Mouse (Mus musculus) liver, embryonic 15.5 days (tissue): Measurements from ENCODE around the gene Shkbp1. TPM values are rescaled to one million over a fixed set of nuclear protein-coding genes. Genes with fewer than 3 reads are reported as not detected.

Experiments
- ATAC-seq: fragments of 200-750 bp; cut with Nextera tagmentation; 2 replicates; pipeline ENCODE4 v1.8.0; 2017; ENCODE audit warnings: moderate number of reproducible peaks, mild to moderate bottlenecking, moderate library complexity; ENCODE audit not compliant: insufficient read depth
- H3K27ac ChIP-seq: fragments of 300-500 bp; sonication (generic); replicated peaks from 2 replicates; pipeline ENCODE4 v1.5.1; 2015; ENCODE audit warnings: mild to moderate bottlenecking, inconsistent platforms
- H3K27me3 ChIP-seq: fragments of 300-500 bp; sonication (generic); 2 replicates; pipeline ENCODE4 v1.6.1; 2015; ENCODE audit warnings: mild to moderate bottlenecking, inconsistent platforms
- H3K36me3 ChIP-seq: fragments of 300-500 bp; sonication (generic); replicated peaks from 2 replicates; pipeline ENCODE4 v1.6.1; 2015; ENCODE audit warnings: moderate library complexity, mild to moderate bottlenecking, inconsistent platforms
- H3K4me1 ChIP-seq: fragments of 300-500 bp; sonication (generic); replicated peaks from 2 replicates; pipeline ENCODE4 v1.6.1; 2015; ENCODE audit warnings: inconsistent platforms
- H3K4me2 ChIP-seq: fragments of 300-500 bp; sonication (generic); 2 replicates; pipeline ENCODE4 v1.6.1; 2015; ENCODE audit warnings: moderate library complexity, mild to moderate bottlenecking, inconsistent platforms
- H3K4me3 ChIP-seq: fragments of 300-500 bp; sonication (generic); replicated peaks from 2 replicates; pipeline ENCODE4 v1.5.1; 2015; ENCODE audit warnings: mild to moderate bottlenecking, inconsistent platforms
- H3K9ac ChIP-seq: fragments of 300-500 bp; sonication (generic); 2 replicates; pipeline ENCODE4 v1.6.1; 2015; ENCODE audit warnings: moderate library complexity, mild to moderate bottlenecking, inconsistent platforms
- H3K9me3 ChIP-seq: fragments of 300-500 bp; sonication (generic); replicated peaks from 2 replicates; pipeline ENCODE4 v1.6.1; 2016; ENCODE audit warnings: inconsistent platforms
- WGBS: fragments of 180-500 bp; shearing (Covaris S2); methylation state at CpG from one replicate; pipeline ENCODE4 v1.1.7; 2015; ENCODE audit warnings: mixed read lengths; ENCODE audit not compliant: insufficient replicate concordance; 5-methylcytosine and 5-hydroxymethylcytosine counted together
- polyA plus RNA-seq: library from polyadenylated mRNA; unstranded; fragments of >200 nt; fragmentation: Nextera tagmentation; extraction: Ambion mirVana; gene quantifications from 2 replicates; pipeline ENCODE4 v1.2.1, GENCODE M21; 2015

Shkbp1 gene
- polyA plus RNA-seq: 16.4 and 18.6 TPM in 2 replicates

- peak within 1 kb of the TSS; percentile 80 for H3K27ac ChIP-seq
- H3K9ac ChIP-seq: peak within 1 kb of the TSS; percentile 65
- peak within 1 kb of the TSS; percentile 83 for H3K4me3 ChIP-seq
- ATAC-seq: peak; percentile 87
- no peaks in the 10 kb centered on the region for H3K9me3 ChIP-seq
- WGBS: 1% methylated on average over 34 of the region's 34 CpGs
- peaks cover 46% of the 10 kb centered on the region for H3K4me1 ChIP-seq
- H3K4me2 ChIP-seq: peak within 1 kb of the TSS; percentile 90
- H3K36me3 ChIP-seq: peaks cover 11% of the 10 kb centered on the region; the same call in 1 of the 2 replicates
- H3K27me3 ChIP-seq: peaks cover 21% of the 10 kb centered on the region
Observed at GRCm38 (mm10) chr7:27355745-27356240, at the start of gene Shkbp1. Gene Shkbp1, minus strand, starts transcription at chr7:27356019.

DNA sequence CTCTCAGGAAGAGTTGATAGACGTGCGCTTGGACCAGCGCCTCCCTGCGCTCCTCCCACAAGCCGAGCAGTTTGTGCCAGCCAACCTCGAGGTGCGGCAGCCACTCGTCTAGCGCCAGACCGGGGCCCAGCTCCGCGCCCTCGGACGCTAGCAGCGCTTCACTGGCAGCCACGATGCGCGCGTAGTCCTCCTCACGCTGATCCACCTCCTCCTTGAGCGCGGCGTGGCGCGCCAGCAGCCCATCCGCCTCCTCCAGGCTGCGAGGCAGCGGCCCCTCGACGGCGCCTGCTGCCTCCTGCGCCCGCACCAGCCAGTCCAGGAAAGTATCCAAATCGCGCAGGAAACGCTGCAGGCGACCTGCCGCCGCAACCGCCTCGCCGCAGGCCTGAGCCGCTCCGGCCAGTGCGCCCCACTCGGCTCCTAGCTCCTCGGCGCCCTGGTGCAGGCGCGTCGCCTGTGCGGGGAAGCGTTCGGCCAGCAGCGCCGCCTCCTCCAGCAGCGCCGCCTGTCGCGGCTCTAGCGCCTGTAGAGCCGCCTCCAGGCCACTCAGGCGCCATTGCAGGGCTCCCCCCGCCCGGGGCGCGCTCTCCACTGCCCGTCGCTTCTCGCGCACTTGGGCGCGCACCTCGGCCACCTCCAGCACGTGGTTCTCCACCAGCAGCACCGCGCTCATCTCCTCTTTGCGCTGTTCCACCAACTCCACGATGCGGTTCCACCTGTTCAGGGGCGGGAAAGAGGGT, 48.6 kb upstream of the Shkbp1 start:
- H3K36me3 ChIP-seq: no peaks in the 10 kb centered on the region
- no peak overlapping the region for H3K9ac ChIP-seq
- H3K27ac ChIP-seq: no peak overlapping the region
- WGBS: 5% methylated on average over 81 of the region's 81 CpGs
- peaks cover 10% of the 10 kb centered on the region for H3K4me1 ChIP-seq
- ATAC-seq: no peak
- H3K4me2 ChIP-seq: no peak overlapping the region
- no peak overlapping the region for H3K4me3 ChIP-seq
- H3K27me3 ChIP-seq: peaks cover 97% of the 10 kb centered on the region
- no peaks in the 10 kb centered on the region for H3K9me3 ChIP-seq

GRCm38 (mm10) chr7:27402675-27403074, 46.9 kb upstream of the Shkbp1 start:
- Histone ChIP-seq H3K4me2 (no peak overlapping the region), H3K27ac (no peak overlapping the region), H3K4me3 (no peak overlapping the region), H3K27me3 (peaks cover 97% of the 10 kb centered on the region), H3K4me1 (no peaks in the 10 kb centered on the region), H3K9ac (no peak overlapping the region), H3K36me3 (no peaks in the 10 kb centered on the region), H3K9me3 (no peaks in the 10 kb centered on the region)
- 9% methylated on average over 16 of the region's 16 CpGs for WGBS
- ATAC-seq: no peak

DNA sequence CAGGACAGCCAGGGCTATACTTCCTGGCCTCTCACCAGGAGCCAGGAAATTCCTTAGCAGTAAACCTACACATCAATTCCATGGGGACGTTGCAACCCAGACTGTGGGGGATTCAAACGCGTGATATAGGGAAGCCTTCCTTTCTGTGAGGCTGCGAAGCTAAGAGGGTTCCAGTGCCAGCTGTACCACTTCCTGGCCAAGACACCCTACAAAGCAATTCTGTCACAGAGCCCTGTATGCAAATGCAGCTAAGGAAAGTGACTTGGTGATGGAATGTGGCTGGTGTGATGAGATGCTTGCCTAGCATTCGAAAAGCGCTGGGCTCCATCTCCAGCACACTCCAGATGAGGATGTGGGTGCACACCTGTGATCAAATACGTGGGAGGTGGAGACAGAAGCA, 44.7 kb upstream of the Shkbp1 start:
- ATAC-seq: no peak
- H3K4me2 ChIP-seq: no peak overlapping the region
- peaks cover 97% of the 10 kb centered on the region for H3K27me3 ChIP-seq
- H3K9ac ChIP-seq: no peak overlapping the region
- H3K27ac ChIP-seq: no peak overlapping the region
- no peaks in the 10 kb centered on the region for H3K9me3 ChIP-seq
- 59% methylated on average over 7 of the region's 7 CpGs for WGBS
- peaks cover 7% of the 10 kb centered on the region; the same call in 1 of the 2 replicates for H3K4me1 ChIP-seq
- no peak overlapping the region for H3K4me3 ChIP-seq
- no peaks in the 10 kb centered on the region for H3K36me3 ChIP-seq

- WGBS: 14% methylated on average over 26 of the region's 26 CpGs
- Histone ChIP-seq H3K27me3 (peaks cover 93% of the 10 kb centered on the region), H3K4me3 (no peak overlapping the region)
Observed at GRCm38 (mm10) chr7:27397048-27397949, 41.5 kb upstream of the Shkbp1 start.

GRCm38 (mm10) chr7:27396184-27397047, 40.6 kb upstream of the Shkbp1 start:
- WGBS: 2% methylated on average over 51 of the region's 68 CpGs
- Histone ChIP-seq H3K4me1 (peaks cover 7% of the 10 kb centered on the region; the same call in 1 of the 2 replicates), H3K9ac (no peak overlapping the region), H3K4me2 (peak overlapping the region; percentile 62), H3K36me3 (no peaks in the 10 kb centered on the region), H3K27me3 (peaks cover 93% of the 10 kb centered on the region), H3K9me3 (no peaks in the 10 kb centered on the region), H3K27ac (no peak overlapping the region), H3K4me3 (peak overlapping the region; percentile 39)
- no peak for ATAC-seq

More at GRCm38 (mm10) chr7:27397048-27397949, 41.5 kb upstream of the Shkbp1 start:
- peaks cover 7% of the 10 kb centered on the region; the same call in 1 of the 2 replicates for H3K4me1 ChIP-seq
- no peaks in the 10 kb centered on the region for H3K9me3 ChIP-seq
- no peak overlapping the region for H3K27ac ChIP-seq
- no peak overlapping the region for H3K4me2 ChIP-seq
- no peak for ATAC-seq
- no peaks in the 10 kb centered on the region for H3K36me3 ChIP-seq
- no peak overlapping the region for H3K9ac ChIP-seq

GRCm38 (mm10) chr7:27395521-27396183, 39.8 kb upstream of the Shkbp1 start:
- 4% methylated on average over 22 of the region's 22 CpGs for WGBS
- H3K27ac ChIP-seq: no peak overlapping the region
- peaks cover 93% of the 10 kb centered on the region for H3K27me3 ChIP-seq
- no peak overlapping the region for H3K9ac ChIP-seq
- no peaks in the 10 kb centered on the region for H3K9me3 ChIP-seq
- no peaks in the 10 kb centered on the region for H3K36me3 ChIP-seq
- peak overlapping the region; percentile 39; the same call in 1 of the 2 replicates for H3K4me3 ChIP-seq
- 0 out of 2 replicates have a peak overlapping the region, but pooled peaks have one; percentile 62 for H3K4me2 ChIP-seq
- no peak for ATAC-seq
- H3K4me1 ChIP-seq: peaks cover 7% of the 10 kb centered on the region; the same call in 1 of the 2 replicates

DNA sequence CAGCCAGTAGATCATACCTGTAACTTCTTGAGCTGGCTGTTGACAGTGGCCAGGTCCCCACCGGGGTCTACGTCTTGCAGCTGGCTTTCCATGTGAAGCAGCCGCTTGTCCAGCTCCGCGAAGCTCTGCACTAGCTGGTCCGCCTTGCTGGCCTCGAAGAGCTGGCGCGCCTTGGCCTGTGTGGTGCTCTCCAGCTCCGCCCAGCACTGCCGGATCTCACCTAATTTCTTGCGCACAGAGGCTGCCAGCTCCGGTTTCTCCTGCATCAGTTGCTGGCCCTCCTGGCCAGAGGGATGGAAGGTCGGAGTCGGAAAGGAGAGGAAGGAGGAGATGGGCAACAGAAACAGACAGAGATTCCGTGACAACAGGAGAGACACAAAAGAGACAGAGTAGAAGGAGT, 35.6 kb upstream of the Shkbp1 start:
- 29% methylated on average over 16 of the region's 16 CpGs for WGBS
- no peak overlapping the region for H3K4me2 ChIP-seq

DNA sequence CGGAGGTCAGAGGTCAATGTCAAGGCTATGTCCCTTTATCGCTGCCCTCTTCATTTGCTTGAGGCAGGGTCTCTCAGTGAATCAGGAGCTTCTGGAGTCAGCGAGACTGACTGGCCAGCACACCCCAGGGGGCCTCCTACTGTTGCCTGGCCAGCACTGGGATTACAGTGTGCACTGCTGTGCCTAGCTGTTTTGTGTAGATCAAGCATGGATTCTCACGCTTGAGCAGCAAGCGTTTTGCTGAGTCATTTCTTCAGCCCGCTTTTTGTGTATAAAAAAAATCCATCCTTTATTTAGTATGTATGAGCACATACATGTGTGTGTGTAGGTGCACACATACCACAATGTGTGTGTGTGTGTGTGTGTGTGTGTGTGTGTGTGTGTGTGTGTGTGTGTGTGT, 33.4 kb upstream of the Shkbp1 start:
- no peaks in the 10 kb centered on the region for H3K36me3 ChIP-seq
- no peak overlapping the region for H3K4me3 ChIP-seq
- WGBS: 51% methylated on average over 6 of the region's 6 CpGs
- no peak for ATAC-seq
- no peak overlapping the region for H3K27ac ChIP-seq
- no peak overlapping the region for H3K4me2 ChIP-seq
- H3K27me3 ChIP-seq: peaks cover 55% of the 10 kb centered on the region
- no peak overlapping the region for H3K9ac ChIP-seq
- no peaks in the 10 kb centered on the region for H3K9me3 ChIP-seq
- peaks cover 1% of the 10 kb centered on the region for H3K4me1 ChIP-seq

More for the DNA sequence above, 35.6 kb upstream of the Shkbp1 start:
- Histone ChIP-seq H3K4me1 (peaks cover 3% of the 10 kb centered on the region; the same call in 1 of the 2 replicates), H3K9me3 (no peaks in the 10 kb centered on the region), H3K4me3 (no peak overlapping the region), H3K27me3 (peaks cover 64% of the 10 kb centered on the region), H3K36me3 (no peaks in the 10 kb centered on the region), H3K27ac (no peak overlapping the region), H3K9ac (no peak overlapping the region)
- ATAC-seq: no peak

DNA sequence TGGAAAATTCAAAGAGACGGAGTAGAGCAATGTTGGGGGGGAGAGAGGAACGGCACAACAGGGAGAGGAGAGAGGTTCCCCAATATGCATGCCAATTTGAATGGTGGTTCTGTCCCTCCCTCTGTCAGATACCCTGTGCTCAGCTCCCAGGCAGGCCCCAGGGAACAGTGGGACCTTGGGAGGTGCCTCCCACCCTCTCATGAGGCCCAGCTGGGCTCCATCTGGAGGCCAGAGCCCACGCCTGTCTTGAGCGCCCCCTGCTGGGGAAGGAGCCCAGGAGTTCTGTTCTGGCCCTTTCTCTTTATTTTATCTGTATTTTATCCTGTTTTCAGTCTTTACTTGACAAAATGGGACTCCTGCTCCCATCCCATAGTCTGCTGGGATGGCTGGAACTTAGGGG, 28.9 kb upstream of the Shkbp1 start:
- Histone ChIP-seq H3K27me3 (peaks cover 32% of the 10 kb centered on the region), H3K27ac (no peak overlapping the region), H3K4me1 (peaks cover 14% of the 10 kb centered on the region), H3K36me3 (no peaks in the 10 kb centered on the region), H3K9ac (no peak overlapping the region), H3K4me3 (no peak overlapping the region), H3K4me2 (no peak overlapping the region), H3K9me3 (no peaks in the 10 kb centered on the region)
- 37% methylated on average over 4 of the region's 4 CpGs for WGBS
- ATAC-seq: no peak
